Mouse (Mus musculus) cerebellum, postnatal 14 days (tissue): ENCODE results near the gene Fstl4.

Source experiments
- DNase-seq, 2 experiments: peaks; one replicate each; pipeline ENCODE4 v3.0.0; 2021; ENCODE audit warnings: mixed read lengths in 2 of 2

Fstl4 gene

DNA sequence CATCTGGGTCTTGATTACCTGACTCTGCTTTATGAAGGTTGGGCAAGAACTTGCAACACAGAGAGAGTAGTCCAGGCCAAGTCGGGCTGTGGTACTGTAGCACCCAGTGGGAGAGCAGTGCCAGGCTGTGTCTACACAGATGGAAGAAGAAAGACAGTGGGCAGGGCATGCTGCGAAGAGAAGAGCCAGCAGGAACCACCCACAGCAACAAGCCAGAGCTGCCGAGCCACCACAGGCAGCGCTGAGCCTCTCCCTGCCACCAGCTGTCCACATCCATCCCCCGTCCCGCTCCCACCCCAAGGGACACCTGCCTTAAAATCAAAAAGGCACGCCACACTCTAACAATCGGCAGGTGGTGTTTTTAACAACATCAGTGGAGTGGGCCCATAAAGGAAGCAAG is 332.9 kb downstream of the Fstl4 start:
- no peak for DNase-seq

DNA sequence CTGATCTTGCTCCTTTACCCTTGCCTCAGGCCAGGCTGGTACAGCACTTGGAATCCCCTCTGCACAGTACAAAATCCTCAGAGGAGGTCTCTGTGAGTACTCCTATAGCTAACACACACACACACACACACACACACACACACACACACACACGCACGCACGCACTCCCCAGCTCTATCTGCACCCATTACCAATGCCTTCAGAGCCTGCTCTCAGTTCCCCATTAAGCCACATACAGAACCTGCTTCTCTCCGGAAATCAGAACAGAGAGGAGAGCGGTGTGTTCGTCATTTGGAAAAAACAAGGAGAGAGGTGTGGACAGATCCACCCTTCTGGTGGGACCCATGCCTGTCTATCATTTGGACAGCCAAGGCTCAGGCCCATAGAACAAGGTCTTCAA is 333.4 kb downstream of the Fstl4 start:
- no peak for DNase-seq

DNA sequence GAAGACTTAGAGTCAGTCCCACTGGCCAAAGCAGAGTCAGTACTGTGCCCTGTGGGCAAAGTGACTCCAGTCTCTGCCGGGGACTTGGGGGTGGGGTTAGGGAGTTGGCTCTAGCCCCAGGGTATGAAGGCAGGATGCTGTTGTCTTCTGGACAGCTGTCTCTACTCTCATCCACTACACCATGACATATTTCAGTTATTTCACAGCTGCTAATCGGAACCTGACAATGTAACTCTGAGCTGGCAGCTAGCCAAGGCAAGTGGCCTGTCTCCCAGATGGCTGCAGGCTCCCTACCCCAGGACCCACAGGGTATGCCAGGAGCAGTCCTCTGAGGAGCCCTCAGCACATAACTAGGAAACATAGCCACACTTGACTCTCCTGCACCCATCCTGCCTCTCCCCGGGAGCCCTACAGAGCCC is 334.4 kb downstream of the Fstl4 start:
- DNase-seq = peak; percentile 84

DNA sequence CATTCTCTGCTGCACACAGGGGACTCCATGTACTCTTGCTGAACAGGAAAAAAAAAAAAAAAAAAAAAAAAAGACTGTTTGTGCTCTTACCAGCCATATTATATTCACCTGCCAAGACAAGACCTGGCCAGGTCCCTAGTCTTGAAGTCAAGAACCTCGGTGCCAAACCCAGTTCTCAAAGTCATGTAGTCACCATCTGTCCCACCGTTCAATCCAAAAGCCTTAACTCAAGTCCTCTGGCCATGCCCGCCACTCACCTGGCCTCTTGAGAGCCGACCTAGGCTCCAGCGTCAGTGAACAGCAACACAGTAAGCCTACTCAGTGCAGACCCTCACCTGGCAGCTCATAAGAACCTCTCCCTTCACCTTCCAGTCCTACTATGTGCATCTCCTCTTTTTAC is 334.9 kb downstream of the Fstl4 start:
- peak; percentile 54 to 75 for DNase-seq

DNA sequence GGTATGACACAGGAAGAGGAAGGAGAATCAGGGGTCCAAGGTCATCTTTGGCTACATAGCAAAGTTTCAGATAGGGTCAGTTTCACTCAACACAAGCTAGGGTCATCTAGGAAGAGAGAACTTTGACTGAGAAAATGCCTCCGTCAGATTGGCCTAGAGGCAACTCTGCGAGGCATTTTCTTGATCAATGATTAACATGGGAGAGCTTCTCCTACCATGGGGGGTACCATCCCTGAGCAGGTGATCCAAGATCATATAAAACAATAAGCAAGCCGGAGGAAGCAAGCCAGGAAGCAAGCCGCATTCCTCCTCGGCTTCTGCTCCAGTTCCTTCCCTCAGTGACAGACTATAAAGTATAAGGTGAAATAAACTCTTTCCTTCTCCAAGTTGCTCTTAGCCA is 337.3 kb downstream of the Fstl4 start:
- DNase-seq = no peak

DNA sequence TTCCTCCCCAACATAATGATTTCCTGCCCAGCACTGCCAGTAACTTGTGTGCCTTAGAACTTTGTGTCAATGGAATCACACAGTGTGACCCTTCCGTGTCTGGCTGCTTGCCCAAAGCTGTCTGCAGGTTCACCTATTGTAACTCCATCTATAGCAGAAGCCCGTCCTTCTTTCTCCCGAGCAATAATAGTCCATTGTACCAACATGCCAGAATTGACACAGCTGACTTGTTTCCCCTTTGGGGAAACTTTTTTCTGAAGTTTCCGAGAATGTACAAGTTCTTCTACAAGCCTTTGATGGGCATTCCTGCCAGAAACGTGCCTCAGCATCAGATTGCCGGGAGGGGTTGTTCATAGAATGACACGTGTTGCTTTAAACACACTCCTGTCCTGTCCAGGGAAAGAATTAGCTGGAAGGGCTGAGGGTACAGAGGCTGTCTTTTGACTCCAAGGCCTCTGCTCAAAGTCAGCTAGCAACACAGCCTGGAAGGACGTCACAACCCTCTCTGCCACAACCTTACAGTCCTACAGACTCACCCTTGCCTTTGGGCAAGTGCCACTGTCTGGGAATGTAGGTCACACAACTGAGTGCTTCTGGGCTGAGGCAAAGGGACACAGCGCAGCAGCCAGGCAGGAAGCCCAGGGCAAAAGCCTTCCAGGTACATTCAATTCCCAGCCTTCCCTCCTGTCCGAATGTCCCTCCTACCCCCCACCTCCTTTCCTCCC is 339.3 kb downstream of the Fstl4 start:
- DNase-seq = peak in 1 of 2 experiments; percentile 45

DNA sequence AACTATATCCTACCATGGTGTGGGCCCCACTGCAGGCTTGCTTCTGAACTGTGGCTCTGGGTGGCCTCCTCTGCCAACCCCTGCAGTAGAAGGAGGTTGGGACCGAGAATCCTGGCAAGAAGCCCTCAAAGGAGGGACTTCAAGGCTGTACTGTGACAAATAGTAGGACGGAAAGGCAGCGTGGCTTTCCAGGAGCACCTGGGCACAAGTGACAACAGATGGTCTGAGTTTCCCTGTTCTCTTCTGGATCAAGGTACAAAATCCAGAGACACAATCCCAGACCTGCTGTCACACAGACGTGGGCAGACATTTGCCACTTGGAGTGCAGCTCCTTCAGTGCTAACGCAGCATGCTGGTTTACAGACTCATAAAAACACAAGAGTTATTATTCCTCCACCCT is 343.3 kb downstream of the Fstl4 start:
- peak; percentile 80 to 85 for DNase-seq

DNA sequence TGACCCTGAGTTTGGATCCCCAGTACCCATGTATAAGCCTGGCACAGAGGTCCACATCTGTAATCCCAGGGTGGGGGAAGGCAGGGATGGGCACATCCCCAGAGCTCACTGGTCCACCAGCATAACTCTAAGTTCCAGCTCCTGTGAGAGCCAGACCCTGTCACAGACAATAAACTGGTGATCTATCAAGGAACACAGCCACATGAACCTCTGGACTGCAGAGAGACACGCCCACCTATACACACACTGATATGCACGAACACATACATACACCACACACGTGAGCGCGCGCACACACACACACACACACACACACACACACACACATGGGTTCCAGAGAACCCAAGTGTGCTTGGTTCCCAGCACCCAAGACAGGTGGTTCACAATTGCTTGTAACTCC is 344.4 kb downstream of the Fstl4 start:
- DNase-seq = no peak

DNA sequence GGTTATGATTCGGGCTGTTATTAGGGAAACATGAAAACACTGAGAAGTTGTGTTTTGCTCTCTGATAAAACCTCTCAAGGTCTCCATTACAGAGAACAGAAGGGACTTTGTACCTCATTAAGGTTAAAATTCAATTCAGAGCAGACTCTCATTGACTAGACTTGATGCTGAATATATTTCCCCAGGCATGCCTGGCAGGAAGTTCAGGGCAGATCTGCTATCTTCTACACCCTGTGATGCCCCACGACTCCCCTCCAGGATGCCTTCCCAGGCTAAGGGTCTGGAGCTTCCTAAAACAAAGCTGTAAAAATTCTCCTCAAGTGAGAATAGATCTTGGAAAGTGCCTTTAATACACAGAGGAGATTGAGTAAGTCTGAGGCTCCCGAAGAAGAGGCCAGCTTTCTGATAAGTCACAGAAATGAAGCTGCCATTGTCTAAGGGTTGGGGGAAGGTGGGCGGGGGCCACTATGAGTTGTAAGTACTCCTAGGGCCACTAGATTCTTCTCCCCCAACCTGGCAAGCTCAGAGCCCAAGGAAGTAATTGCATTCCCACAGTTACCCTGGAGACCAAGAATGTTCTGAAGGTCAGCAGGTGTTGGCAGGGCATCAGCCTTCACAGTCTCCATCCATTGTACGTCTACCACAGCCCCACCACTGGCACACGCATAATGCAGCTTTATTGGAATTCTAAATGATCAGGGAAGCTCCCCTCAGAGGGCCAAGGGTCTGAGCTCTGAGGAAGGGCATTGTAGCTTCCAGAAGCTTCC is 345.4 kb downstream of the Fstl4 start:
- no peak for DNase-seq

DNA sequence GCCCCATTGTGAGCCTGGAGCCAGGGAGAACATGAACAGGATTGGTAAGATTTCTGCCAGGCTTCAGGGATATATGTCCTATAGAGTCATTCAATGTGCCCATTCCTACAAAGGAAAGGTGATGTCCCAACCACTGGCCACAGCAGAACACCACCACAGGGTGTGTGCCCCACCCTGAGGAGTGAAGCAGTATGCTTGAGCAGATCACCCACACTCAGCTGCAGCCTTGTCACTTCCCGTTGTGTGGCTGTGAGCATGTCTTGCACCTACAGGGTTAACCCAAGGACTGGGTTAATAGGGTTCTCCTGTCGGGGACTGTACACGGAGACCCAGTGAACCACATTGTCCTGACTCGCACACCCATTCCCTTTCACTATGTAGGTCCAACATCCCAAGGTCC is 351.3 kb downstream of the Fstl4 start:
- DNase-seq = no peak

DNA sequence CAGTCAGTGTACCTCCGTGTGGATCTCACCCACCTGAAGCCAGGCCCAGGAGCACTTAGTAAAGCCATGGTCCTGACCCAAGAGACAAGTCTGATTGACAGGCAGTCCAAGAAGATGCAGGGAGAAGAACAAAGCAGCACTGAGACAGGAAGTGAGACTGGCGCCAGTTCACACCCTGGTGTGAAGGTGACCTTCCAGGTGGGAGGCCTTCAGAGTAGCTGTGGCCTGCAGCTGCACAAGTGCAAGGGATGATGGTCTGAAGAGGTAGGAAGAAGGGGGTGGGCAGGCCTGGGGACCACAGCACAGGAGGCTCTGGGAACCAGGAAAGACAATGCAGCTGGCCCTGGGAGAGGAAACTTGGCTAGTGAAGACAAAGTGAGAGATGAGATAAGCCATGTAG is 351.9 kb downstream of the Fstl4 start:
- no peak for DNase-seq

DNA sequence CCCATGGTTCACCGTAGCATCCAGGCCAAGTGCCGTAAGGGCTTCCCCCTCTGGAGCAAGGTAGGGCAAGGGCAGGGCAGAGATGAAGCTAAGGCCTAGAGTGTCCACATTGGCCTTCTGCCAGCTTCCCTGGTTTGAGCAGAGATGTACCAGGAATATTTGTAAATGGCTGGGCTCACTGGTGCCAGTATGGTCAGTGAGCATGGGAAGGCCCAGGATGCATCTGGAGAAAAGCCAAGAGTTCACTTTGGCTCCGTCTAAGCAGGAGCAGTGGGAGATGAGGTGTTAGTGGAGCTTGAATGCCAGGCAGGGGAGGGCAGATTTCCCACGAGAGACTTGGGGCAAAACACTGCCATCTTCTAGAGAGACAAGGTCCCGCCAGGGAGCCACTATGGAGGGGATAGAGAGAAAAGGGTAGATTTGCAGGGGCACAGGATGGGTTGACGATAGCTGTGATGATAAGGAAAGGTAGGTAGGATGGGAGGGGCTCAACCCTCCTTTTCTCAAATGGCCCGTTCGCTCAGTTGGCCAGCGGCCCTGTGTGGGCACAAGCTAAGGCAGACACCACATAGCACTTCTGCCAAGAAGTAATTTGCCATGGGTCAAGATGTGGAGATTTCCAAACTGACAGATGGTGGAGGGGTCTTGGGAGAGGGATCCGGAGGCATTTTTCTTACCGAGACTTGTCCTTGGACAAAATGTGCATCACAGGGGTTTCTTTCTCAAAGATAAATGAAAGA is 354.0 kb downstream of the Fstl4 start:
- DNase-seq = peak; percentile 90 to 95

DNA sequence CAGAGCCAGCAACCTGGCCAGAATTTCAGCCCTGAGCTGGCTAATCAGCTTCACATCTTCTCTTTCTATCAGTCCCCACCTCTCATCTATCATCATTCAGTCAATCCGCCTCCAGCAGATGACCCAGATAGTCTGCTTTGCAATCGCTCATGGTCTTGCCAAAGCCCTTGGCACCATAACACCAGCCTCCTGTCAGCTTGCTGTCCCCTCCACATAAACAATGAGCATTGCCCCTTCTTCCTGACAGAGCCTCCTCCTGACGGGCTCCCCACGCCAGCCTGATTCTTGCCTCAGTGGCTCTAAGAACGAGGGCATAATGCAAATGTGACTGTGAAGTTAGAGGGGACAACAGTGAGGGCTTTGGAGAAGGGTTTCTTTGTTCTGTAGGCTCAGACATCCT is 355.5 kb downstream of the Fstl4 start:
- peak; percentile 69 to 77 for DNase-seq

DNA sequence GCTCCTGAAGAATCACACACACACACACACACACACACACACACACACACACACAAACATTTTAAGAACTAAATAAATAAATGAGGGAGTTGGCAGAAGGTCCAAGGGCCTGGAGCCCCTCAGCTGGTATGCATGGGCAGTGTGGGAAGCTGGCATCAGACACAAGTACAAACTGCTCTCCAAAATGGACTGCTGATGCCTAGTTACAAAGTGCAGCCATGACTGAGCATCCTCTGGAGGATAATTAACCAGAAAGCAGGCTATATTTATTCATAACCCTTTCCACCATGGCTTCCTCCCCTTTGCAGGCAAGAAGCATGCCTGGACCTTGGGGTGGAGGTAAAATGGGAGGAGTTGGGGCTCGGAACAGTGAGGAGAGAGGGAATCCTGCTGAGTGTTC is 356.8 kb downstream of the Fstl4 start:
- DNase-seq = no peak

DNA sequence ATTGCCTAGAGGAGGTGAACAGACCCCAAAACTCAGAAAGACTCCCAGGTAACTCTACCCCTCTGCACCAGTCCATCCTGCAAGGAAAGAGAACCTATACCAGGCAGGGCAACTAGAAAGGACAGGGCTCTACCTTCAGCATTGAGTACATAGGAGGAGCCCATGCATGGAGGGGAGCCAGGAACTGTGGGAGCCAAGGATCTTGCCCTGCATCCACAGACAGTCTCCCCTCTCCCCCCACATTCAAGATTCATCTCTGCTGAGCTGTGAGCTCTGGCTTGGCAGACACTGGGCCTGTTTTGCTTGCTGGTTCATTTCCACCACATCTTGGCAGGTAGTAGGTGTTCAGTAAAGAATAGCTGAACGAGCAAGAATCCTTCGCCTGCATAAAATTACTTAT is 360.4 kb downstream of the Fstl4 start:
- peak; percentile 50 to 55 for DNase-seq

DNA sequence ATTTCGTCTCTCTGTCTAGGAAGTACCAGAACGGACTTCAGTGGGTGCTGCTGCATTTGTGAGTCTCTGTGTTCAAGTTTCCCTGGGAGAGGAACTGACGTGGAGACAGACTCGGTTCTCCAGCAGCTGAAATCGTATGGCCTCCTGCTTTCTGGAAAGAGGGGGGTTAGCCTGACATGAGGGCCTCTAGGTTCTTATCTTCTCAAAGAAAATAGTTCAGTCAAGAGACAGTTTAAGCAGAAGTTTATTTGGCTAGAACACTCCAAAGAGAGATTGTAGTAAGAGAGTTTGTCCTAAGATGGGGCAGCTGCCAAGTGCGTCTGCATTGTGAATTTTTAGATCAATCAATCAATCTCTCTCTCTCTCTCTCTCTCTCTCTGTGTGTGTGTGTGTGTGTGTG is 362.2 kb downstream of the Fstl4 start:
- no peak for DNase-seq

DNA sequence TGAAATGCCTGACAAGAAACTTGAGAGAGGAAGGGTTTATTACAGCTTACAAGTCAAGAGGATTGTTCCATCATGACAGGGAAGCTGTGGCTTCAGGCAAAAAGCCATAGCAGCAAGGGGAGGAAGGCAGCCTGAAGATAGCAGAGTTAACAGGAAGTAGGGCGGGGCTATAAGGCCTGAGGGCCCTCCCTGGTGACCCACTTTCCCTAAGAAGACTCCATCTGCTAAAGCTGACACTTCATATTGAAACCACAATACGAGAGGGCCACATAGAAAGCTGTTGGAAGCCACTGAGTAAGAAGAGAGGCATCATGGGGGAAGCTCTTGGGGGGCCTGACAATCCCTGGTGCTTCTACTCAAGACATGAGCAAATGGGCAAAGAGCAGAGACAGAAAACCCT is 364.2 kb downstream of the Fstl4 start:
- no peak for DNase-seq

DNA sequence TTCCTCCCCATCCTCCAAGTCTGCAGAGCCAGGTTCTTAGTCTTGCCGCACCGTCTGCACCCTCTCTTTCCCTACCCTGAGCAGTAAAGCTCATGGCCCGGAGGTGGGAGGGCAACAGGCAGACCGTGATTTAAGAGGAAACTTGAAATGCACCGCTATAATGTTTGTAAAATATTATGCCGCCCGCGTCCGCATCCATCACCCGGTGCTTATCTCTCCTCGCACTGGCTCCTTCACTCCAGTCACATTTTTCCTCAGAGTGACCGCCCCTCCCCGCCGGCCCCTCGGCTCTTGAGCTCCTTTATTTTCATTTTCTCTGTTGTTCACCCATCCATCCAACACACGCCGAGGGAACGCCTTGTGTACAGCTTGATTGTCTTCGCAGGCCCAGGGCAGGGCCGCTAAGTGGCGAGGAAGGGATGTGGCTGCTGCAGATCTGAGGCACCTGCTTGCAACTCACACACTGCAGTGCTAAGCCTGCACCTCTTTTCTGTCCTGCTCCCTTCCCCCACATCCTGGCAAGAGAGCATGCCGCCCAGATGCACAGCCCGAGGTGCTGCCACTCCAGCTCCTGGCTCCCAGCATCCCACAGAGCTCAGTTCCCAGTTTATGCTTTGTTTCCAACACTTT is 368.1 kb downstream of the Fstl4 start:
- no peak for DNase-seq

DNA sequence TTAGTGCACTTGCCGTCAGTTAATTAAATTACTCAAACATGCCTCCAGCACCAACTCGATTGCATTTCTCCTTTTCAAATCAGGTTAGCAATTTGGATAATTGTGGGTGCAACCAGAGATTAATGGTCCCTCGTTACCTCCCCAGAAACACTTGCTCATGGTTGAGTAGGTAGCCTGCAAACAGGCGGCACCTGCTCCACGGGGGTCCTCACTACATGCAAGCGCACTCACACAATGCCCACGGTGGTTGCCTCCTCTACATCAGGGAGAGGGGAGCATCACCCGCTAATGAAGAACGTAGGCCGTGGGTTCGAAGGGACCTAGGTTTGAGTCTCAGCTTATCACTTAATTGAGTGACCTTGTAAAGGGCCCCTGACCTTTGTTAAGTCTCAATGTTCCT is 371.9 kb downstream of the Fstl4 start:
- no peak for DNase-seq

DNA sequence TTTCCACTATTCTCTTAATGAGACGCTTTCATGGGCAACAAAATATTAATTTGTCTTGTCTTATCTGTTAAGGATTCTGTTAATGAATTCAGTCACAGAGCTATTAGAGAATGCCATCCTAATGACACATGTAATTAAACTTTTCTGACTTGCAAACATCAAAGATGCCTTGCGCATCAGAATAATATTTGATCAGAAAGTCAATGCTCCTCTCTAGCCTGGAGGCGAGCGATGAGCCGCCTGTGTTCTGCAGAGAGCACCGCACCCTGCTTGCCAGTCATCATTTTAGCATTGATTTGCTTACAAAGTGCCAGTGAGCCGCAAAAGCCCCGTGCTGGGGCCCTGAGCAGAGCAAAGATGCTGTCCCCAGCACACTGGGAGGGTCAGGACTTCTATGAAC is 372.9 kb downstream of the Fstl4 start:
- no peak for DNase-seq

DNA sequence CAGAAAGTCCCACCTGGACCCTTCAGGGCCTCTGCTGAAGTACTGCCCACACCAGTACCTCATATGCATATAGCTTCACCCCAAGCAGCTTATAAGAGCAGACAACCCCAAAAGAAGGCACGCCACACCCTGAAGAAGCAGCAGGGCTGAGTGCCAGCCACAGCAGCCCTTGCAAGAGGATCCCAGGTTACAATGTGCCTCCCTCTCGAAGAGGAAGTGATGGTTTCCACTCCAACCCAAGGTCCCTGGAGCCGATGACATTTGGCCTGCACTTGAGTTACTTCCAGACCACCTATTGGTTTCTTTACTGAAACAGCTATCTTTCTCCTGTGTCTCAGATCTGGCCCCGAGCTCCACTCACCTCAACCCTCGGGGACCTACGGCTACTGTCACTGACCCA is 373.8 kb downstream of the Fstl4 start:
- no peak for DNase-seq

DNA sequence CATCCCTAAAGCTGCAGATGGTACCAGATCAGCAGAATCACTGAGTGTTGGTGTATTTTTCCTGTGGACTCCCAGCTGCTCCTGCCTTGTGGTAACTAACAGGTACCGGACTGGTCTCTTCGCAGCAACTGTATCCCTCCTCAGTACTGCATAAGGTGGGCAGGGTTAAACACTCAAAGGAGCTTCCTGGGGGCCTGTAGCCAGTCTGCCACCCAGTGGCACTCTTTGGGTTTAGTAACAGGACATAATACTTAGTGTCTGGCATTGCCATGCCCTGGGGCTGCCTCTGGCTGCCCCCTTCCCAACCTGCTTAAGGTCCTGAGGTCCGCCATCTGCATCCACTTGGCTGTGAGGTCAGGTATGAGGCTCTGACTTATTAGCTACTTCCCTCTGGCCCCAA is 375.2 kb downstream of the Fstl4 start:
- peak; percentile 54 to 57 for DNase-seq

DNA sequence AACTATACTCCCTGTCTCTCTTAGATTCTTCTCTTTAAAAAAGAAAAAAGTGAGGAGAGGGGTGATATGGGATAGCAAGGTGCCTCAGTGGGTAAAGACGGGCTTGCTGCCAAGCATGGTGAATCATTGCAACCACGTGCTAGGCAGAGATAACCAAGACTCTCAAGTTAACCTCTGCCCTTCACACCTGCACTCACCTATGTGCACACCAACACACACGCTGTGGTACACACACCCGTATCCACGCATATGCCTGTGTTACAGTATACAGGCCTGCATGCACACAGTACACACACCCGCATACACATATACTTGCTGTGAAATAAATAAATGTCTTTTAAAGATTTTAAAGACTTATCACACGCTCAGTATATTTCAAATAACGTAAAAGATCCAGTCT is 375.8 kb downstream of the Fstl4 start:
- peak; percentile 44 to 46 for DNase-seq
